Mouse (Mus musculus) heart, adult 2 months (tissue): ENCODE data around the gene Bik. TPM values are rescaled to one million over a fixed set of nuclear protein-coding genes. Genes with fewer than 3 reads are reported as not detected.

ENCODE experiments used
- DNase-seq, 2 experiments: peaks; one replicate each; pipeline ENCODE4 v3.0.0; 2021
- H3K27ac ChIP-seq: fragments of 200-600 bp; 2 replicates; pipeline ENCODE4 v1.8.1; 2022
- H3K27me3 ChIP-seq: fragments of 200-500 bp; 2 replicates; pipeline ENCODE4 v1.6.1; 2012; ENCODE audit warnings: mild to moderate bottlenecking, low read length, inconsistent platforms, mixed read lengths; ENCODE audit not compliant: control insufficient read depth, insufficient read depth
- H3K36me3 ChIP-seq: fragments of 200-500 bp; 2 replicates; pipeline ENCODE4 v1.6.1; 2012; ENCODE audit warnings: low read length, inconsistent platforms; ENCODE audit not compliant: control insufficient read depth, insufficient read depth
- H3K4me1 ChIP-seq: fragments of 200-500 bp; 2 replicates; pipeline ENCODE4 v1.6.1; 2011; ENCODE audit warnings: low read length; ENCODE audit not compliant: control insufficient read depth, insufficient read depth
- H3K4me3 ChIP-seq: fragments of 200-600 bp; 2 replicates; pipeline ENCODE4 v1.8.1; 2022
- H3K79me2 ChIP-seq: fragments of 200-500 bp; replicated peaks from 2 replicates; pipeline ENCODE4 v1.6.1; 2012; ENCODE audit warnings: mild to moderate bottlenecking, inconsistent platforms, low read length, moderate library complexity, mixed read lengths; ENCODE audit not compliant: control insufficient read depth, insufficient read depth
- H3K9ac ChIP-seq: fragments of 200-500 bp; 2 replicates; pipeline ENCODE4 v1.6.1; 2012; ENCODE audit warnings: low read depth, mild to moderate bottlenecking, control low read depth, inconsistent platforms, low read length, mixed read lengths
- CTCF ChIP-seq: fragments of 200-600 bp; IDR thresholded peaks from 2 replicates; pipeline ENCODE4 v1.8.1; 2022; ENCODE audit warnings: antibody characterized with exemption, mild to moderate bottlenecking, moderate library complexity
- EP300 ChIP-seq: fragments of 200-500 bp; IDR thresholded peaks from 2 replicates; pipeline ENCODE4 v1.6.1; 2011; ENCODE audit warnings: low read depth, low read length, control low read depth; ENCODE audit not compliant: insufficient read depth
- POLR2A ChIP-seq: fragments of 200-500 bp; IDR thresholded peaks from 2 replicates; pipeline ENCODE4 v1.6.1; 2011; ENCODE audit warnings: mild to moderate bottlenecking, low read depth, low read length, control low read depth; ENCODE audit not compliant: insufficient read depth
- WGBS: fragments of 180-500 bp; shearing (Covaris S2); methylation state at CpG from one replicate; pipeline ENCODE4 v1.1.7; 2018; 5-methylcytosine and 5-hydroxymethylcytosine counted together
- intact Hi-C: fragments of 180-260 bp; cut with DNase I; formaldehyde crosslinking; loops from one replicate; pipeline ENCODE4 v1.15.1; 2025
- long read RNA-seq: library from polyadenylated mRNA; stranded (forward); transcript quantifications from one replicate; pipeline ENCODE4 v2.0.0, GENCODE M21; 2021
- polyA plus RNA-seq: library from polyadenylated mRNA; depleted of rRNA; stranded (reverse); fragments of >200 nt; gene quantifications from 2 replicates; pipeline ENCODE4 v1.2.3, GENCODE M21; 2012; rRNA removed
- total RNA-seq, 2 experiments: library from RNA; stranded (reverse); gene quantifications; 2 replicates each; pipeline ENCODE4 v1.2.3; 2021

Bik gene
- total RNA-seq (10 to 100 TPM in 1 of 2 experiments, 1 to 10 TPM in 1; 8.3 to 10.9 TPM), polyA plus RNA-seq (11.7 and 21.8 TPM in 2 replicates)
- long read RNA-seq, partial matches to known transcripts = 0 of 5 reads
- long read RNA-seq, other reads (novel, unspliced or antisense) = 2 of 5 reads

DNA sequence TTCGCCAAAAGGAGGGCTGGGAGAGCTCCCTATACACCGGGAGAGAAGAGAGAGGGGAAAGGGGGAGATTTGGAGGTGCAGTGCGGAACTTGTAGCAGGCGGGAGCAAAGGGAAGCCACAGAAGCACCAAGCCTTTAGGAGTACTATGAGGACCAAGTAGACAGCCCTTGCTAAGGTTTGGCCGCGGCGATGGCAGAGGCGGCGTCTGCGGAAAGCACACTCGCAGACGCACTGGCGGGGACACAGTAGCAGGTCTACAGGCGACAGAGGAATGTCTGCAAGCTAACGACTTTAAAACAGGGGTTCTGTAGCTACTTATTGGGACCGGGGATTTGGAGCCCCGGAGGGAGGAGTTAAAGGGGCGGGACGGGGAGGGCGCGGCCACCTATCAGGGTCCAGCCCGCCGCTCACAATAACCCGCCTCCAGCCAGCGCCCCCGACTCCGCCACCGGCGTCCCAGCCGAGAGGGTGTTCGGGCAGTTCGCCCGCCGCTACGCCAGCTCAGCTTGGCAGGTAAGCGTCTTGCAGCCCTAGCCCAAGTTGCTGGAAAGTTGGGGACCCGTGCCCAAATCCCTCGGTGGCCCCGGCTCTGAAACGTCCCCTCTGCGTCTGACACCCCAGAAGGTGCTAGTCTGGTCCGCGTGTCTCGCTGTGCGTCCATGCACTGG lies at the start of gene Bik:
TSS of gene Bik (plus strand) at position 439 of the 668 bp plus-strand sequence.
- Histone ChIP-seq H3K4me1 (peaks cover 16% of the 10 kb centered on the region), H3K79me2 (peaks cover 2% of the 10 kb centered on the region; the same call in 1 of the 2 replicates)

DNA sequence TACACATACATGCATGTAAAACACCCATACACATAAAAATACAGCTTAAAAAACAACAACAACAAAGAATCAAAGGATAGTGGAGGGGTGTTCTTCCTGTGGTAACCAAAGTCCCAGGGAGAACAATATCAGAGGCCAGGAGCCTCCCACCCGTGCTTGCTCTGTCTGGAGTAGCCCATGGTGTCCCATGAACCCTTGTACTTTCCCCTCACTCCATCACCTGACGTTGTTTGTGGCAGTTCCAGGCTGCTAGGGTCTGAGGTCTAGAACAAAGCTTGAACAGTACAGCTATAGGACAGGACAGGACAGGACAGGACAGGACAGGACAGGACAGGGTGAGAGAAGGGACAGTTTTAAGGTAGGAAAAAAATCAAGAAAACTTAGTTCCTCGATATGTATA lies 48.6 kb upstream of the Bik start:
- Histone ChIP-seq H3K36me3 (no peaks in the 10 kb centered on the region), H3K27ac (no peak overlapping the region), H3K27me3 (no peaks in the 10 kb centered on the region), H3K79me2 (no peaks in the 10 kb centered on the region), H3K4me3 (no peak overlapping the region), H3K9ac (no peak overlapping the region), H3K4me1 (peaks cover 11% of the 10 kb centered on the region)
- TF ChIP-seq CTCF (no peak), EP300 (no peak), POLR2A (no peak)
- intact Hi-C loops = loop anchor here (10.0 kb wide), 1 partner anchor 63 kb away; no protein-coding TSS in a partner anchor
- 71% methylated on average over 3 of the region's 3 CpGs for WGBS
- no peak for DNase-seq

More for the DNA sequence above, at the start of gene Bik:
- peak; percentile 83 to 84 for DNase-seq
- H3K36me3 ChIP-seq = peaks cover 4% of the 10 kb centered on the region; the same call in 1 of the 2 replicates
- no peak for TF ChIP-seq EP300
- TF ChIP-seq POLR2A = peak; percentile 82
- TF ChIP-seq CTCF = no peak
- peak within 1 kb of the TSS; percentile 91 for H3K27ac ChIP-seq
- intact Hi-C loops = loop anchor here (5.0 kb wide), 1 partner anchor 36 kb away; the partner anchor contains the start of genes Mcat and Tspo
- H3K27me3 ChIP-seq = no peaks in the 10 kb centered on the region
- H3K4me3 ChIP-seq = peak within 1 kb of the TSS; percentile 66
- peak within 1 kb of the TSS; percentile 66 for H3K9ac ChIP-seq
- WGBS = 1% methylated on average over 45 of the region's 45 CpGs

DNA sequence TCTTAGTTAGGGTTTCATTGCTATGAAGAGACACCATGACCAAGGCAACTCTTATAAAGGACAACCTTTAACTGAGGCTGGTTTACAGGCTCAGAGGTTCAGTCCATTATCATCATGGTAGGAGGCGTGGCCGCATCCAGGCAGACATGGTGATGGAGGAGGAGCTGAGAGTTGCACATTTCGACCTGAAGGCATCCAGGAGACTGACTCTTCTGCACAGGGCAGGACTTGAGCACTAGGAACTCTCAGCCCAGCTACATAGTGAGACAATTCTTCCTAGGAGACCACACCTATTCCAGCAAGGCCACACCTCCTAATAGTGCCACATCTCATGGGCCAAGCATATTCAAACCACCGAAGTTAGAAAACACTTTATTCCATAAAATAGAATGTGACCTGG lies 46.8 kb upstream of the Bik start:
- TF ChIP-seq EP300 (no peak), POLR2A (no peak), CTCF (no peak)
- intact Hi-C loops = loop anchor here (10.0 kb wide), 1 partner anchor 65 kb away; no protein-coding TSS in a partner anchor

DNA sequence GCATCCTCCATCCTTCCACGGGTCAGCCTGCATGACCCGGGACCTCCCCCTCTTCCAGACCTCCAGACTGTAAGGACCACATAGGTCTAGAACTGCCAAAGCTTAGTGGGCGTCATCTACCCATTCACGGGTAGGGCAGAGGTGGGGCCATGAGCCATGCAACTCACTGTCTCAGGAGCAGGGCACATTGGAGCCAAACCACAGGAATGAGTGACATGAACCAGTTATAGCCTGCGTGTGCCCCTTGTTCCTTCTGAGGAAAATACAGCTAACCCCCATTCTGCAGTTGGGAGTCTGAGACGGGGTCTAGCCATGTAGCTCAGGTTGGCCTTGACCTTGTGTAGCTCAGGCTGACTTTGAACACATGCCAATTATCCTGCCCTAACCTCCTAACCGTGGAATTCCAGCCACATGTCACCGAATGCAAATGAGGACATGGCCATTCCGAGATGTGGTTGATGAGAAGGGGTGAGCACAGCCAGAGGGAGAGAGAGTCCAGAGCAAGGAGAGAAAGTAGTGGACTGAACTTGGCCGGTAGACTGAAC lies 45.4 kb upstream of the Bik start:
- no peak overlapping the region for H3K27ac ChIP-seq
- intact Hi-C loops = no loop called here
- no peaks in the 10 kb centered on the region for H3K36me3 ChIP-seq
- no peaks in the 10 kb centered on the region for H3K79me2 ChIP-seq
- no peaks in the 10 kb centered on the region for H3K27me3 ChIP-seq
- 68% methylated on average over 10 of the region's 10 CpGs for WGBS
- no peak for DNase-seq
- TF ChIP-seq EP300 (no peak), CTCF (no peak), POLR2A (no peak)
- no peaks in the 10 kb centered on the region for H3K4me1 ChIP-seq
- H3K4me3 ChIP-seq = no peak overlapping the region
- H3K9ac ChIP-seq = no peak overlapping the region

More for the DNA sequence above, 46.8 kb upstream of the Bik start:
- DNase-seq = no peak
- no peaks in the 10 kb centered on the region for H3K4me1 ChIP-seq
- no peaks in the 10 kb centered on the region for H3K79me2 ChIP-seq
- no peak overlapping the region for H3K27ac ChIP-seq
- 92% methylated on average over 4 of the region's 4 CpGs for WGBS
- H3K9ac ChIP-seq = no peak overlapping the region
- no peaks in the 10 kb centered on the region for H3K36me3 ChIP-seq
- no peaks in the 10 kb centered on the region for H3K27me3 ChIP-seq
- no peak overlapping the region for H3K4me3 ChIP-seq

DNA sequence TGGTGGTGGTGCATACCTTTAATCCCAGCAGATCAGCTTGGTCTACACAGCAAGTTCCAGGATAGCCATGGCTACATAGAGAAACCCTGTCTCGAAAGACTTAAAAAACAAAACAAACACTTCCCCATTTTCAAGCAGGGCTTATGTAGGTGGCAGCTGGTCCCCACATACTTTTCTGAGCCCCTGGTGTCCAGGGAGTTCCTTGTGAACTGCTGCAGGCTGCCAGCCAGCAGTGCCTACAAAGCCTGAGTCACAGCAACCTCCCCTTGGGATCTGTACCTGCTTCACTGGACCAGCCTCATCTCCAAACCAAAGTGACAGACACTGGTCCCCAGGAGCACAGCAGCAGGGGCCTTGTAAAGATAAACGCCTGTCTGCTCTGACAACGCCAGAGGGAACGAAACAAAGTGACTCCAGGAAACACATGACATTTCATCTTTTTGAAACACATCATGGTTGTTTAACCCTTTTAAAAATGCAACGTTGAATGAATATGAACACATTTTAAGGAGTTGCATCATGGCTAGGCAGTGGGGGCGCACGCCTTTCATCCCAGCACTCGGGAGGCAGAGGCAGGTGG lies 43.9 kb upstream of the Bik start:
- intact Hi-C loops = no loop called here
- no peak for DNase-seq
- Histone ChIP-seq H3K9ac (no peak overlapping the region), H3K27ac (no peak overlapping the region), H3K79me2 (no peaks in the 10 kb centered on the region), H3K27me3 (no peaks in the 10 kb centered on the region), H3K4me1 (peaks cover 4% of the 10 kb centered on the region; the same call in 1 of the 2 replicates), H3K36me3 (no peaks in the 10 kb centered on the region), H3K4me3 (no peak overlapping the region)
- WGBS = 80% methylated on average over 8 of the region's 8 CpGs
- TF ChIP-seq POLR2A (no peak), CTCF (no peak), EP300 (no peak)
